Mouse (Mus musculus) lung, postnatal 14 days (tissue): ENCODE measurements around the gene BC030499.
A peak's percentile ranks its signal among the peaks of the same experiment; 100 is the strongest.

Experiments used
- DNase-seq: peaks from one replicate; pipeline ENCODE4 v3.0.0; 2021

The BC030499 gene

GRCm38 (mm10) chr11:78310861-78311511 is 20.3 kb downstream of the BC030499 start:
- DNase-seq = no peak

GRCm38 (mm10) chr11:78313662-78314061 is 23.0 kb downstream of the BC030499 start:
- no peak for DNase-seq

GRCm38 (mm10) chr11:78318411-78318810 is 27.8 kb downstream of the BC030499 start:
- no peak for DNase-seq

GRCm38 (mm10) chr11:78322076-78322831 is 31.6 kb downstream of the BC030499 start:
- no peak for DNase-seq

GRCm38 (mm10) chr11:78322860-78323259 is 32.2 kb downstream of the BC030499 start, which contains the start of gene Aldoc:
Gene Aldoc (plus strand): TSS chr11:78322968.
- peak; percentile 79 for DNase-seq

GRCm38 (mm10) chr11:78324000-78324785 is 33.6 kb downstream of the BC030499 start:
- no peak for DNase-seq

GRCm38 (mm10) chr11:78324965-78325364 is 34.3 kb downstream of the BC030499 start:
- DNase-seq = no peak

GRCm38 (mm10) chr11:78327215-78327614 is 36.6 kb downstream of the BC030499 start:
- DNase-seq = no peak

- peak; percentile 98 for DNase-seq
These were observed 37.2 kb downstream of the BC030499 start, which contains the start of gene Pigs for GRCm38 (mm10) chr11:78327634-78328511. Gene Pigs (plus strand): TSS chr11:78328415.

GRCm38 (mm10) chr11:78328512-78329056 is 37.9 kb downstream of the BC030499 start:
- no peak for DNase-seq

- no peak for DNase-seq
These were observed 42.0 kb downstream of the BC030499 start for GRCm38 (mm10) chr11:78332676-78333075.

- no peak for DNase-seq
These were observed 43.4 kb downstream of the BC030499 start for GRCm38 (mm10) chr11:78333992-78334391.

- no peak for DNase-seq
These were observed 46.4 kb downstream of the BC030499 start for GRCm38 (mm10) chr11:78337040-78337439.

- DNase-seq = no peak
These were observed 51.1 kb downstream of the BC030499 start for GRCm38 (mm10) chr11:78341702-78342101.

- DNase-seq = peak; percentile 78
These were observed 53.0 kb downstream of the BC030499 start, which contains the start of gene Unc119 for GRCm38 (mm10) chr11:78343381-78344327. Gene Unc119 (plus strand): TSS chr11:78343482.

- DNase-seq = no peak
These were observed 53.8 kb downstream of the BC030499 start for GRCm38 (mm10) chr11:78344328-78344889.

GRCm38 (mm10) chr11:78344890-78345715 is 54.5 kb downstream of the BC030499 start:
- peak; percentile 60 for DNase-seq

- DNase-seq = peak; percentile 28
These were observed 55.2 kb downstream of the BC030499 start for GRCm38 (mm10) chr11:78345801-78346200.
